Mouse (Mus musculus): ENCODE data around the gene Lsm12. TPM values are rescaled to one million over a fixed set of nuclear protein-coding genes. Genes with fewer than 3 reads are reported as not detected.

The Lsm12 gene
- polyA plus RNA-seq (2012; rRNA removed): 33.2 and 34.4 TPM in 2 replicates

GRCm38 (mm10) chr11:102184646-102185495 is at the start of gene Lsm12:
Lsm12 (minus strand) TSS chr11:102185296.
- Histone ChIP-seq H3K4me1 (ENCODE audit: control insufficient read depth, insufficient read depth, low read length) (no peaks in the 10 kb centered on the region; the same call in 1 of the 2 replicates), H3K4me3 (ENCODE audit: insufficient read depth, low read length) (peak within 1 kb of the TSS; percentile 91), H3K27ac (ENCODE audit: insufficient read depth, low read length) (peak within 1 kb of the TSS; percentile 98)
- peak; percentile 79 for TF ChIP-seq POLR2A (IDR thresholded peaks at IDR 0.05; ENCODE audit: extremely low read depth, insufficient read depth, low read length)
- TF ChIP-seq CTCF (IDR thresholded peaks at IDR 0.05; ENCODE audit: extremely low read depth, insufficient read depth, low read length): no peak

- Histone ChIP-seq H3K27ac (ENCODE audit: insufficient read depth, low read length) (peak within 1 kb of the TSS; percentile 86), H3K4me3 (ENCODE audit: insufficient read depth, low read length) (peak within 1 kb of the TSS; percentile 68), H3K4me1 (ENCODE audit: control insufficient read depth, insufficient read depth, low read length) (peaks cover 14% of the 10 kb centered on the region)
- peak; percentile 59; the same call in 1 of the 2 replicates for TF ChIP-seq POLR2A (IDR thresholded peaks at IDR 0.05; ENCODE audit: extremely low read depth, insufficient read depth, low read length)
- no peak for TF ChIP-seq CTCF (IDR thresholded peaks at IDR 0.05; ENCODE audit: extremely low read depth, insufficient read depth, low read length)
These were observed 45.1 kb upstream of the Lsm12 start, which contains the start of gene Hdac5 for GRCm38 (mm10) chr11:102230006-102230741. Hdac5 (minus strand) TSS chr11:102230166.

GRCm38 (mm10) chr11:102229331-102229953 is 44.3 kb upstream of the Lsm12 start:
- Histone ChIP-seq H3K4me1 (ENCODE audit: control insufficient read depth, insufficient read depth, low read length) (peaks cover 18% of the 10 kb centered on the region), H3K27ac (ENCODE audit: insufficient read depth, low read length) (peak overlapping the region; percentile 86), H3K4me3 (ENCODE audit: insufficient read depth, low read length) (peak overlapping the region; percentile 68)
- no peak for TF ChIP-seq CTCF (IDR thresholded peaks at IDR 0.05; ENCODE audit: extremely low read depth, insufficient read depth, low read length)

DNA sequence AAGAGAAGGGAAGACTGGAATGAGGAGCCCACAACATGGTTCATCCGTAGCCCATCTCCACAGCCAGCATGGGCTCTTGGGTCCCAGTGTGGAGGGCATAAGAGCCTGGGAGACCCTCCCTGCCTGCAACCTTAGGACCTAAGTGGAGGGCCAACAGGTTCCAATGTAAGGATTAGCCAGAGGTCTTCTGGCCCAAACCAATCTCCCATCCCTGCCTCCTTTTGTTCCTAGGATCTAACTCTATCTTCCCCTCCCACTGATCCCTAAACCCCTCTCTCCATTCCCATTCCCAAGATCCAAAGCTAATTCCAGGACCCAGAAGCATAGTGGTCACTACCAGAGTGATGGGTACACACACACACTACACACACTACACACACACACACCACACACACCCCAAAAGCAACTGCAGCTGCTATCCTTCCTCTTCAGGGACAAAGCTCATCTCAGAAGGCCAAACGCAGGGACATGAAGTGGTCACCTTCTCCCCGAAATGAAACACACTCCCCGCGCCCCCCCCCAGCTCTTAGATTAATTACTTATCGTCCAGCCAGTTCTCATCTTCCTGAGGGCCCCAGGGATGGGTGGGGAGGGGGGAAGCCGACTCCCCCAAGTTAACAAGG is 43.7 kb upstream of the Lsm12 start:
- TF ChIP-seq POLR2A (IDR thresholded peaks at IDR 0.05; ENCODE audit: extremely low read depth, insufficient read depth, low read length) (no peak), CTCF (IDR thresholded peaks at IDR 0.05; ENCODE audit: extremely low read depth, insufficient read depth, low read length) (no peak)
- H3K4me1 ChIP-seq (ENCODE audit: control insufficient read depth, insufficient read depth, low read length): peaks cover 19% of the 10 kb centered on the region

GRCm38 (mm10) chr11:102228191-102228545 is 43.1 kb upstream of the Lsm12 start:
- Histone ChIP-seq H3K4me1 (ENCODE audit: control insufficient read depth, insufficient read depth, low read length) (peaks cover 19% of the 10 kb centered on the region), H3K27ac (ENCODE audit: insufficient read depth, low read length) (no peak overlapping the region), H3K4me3 (ENCODE audit: insufficient read depth, low read length) (peak overlapping the region; percentile 68)
- TF ChIP-seq POLR2A (IDR thresholded peaks at IDR 0.05; ENCODE audit: extremely low read depth, insufficient read depth, low read length): no peak
- no peak for TF ChIP-seq CTCF (IDR thresholded peaks at IDR 0.05; ENCODE audit: extremely low read depth, insufficient read depth, low read length)

More for the DNA sequence above, 43.7 kb upstream of the Lsm12 start:
- no peak overlapping the region for H3K27ac ChIP-seq (ENCODE audit: insufficient read depth, low read length)
- peak overlapping the region; percentile 68 for H3K4me3 ChIP-seq (ENCODE audit: insufficient read depth, low read length)

DNA sequence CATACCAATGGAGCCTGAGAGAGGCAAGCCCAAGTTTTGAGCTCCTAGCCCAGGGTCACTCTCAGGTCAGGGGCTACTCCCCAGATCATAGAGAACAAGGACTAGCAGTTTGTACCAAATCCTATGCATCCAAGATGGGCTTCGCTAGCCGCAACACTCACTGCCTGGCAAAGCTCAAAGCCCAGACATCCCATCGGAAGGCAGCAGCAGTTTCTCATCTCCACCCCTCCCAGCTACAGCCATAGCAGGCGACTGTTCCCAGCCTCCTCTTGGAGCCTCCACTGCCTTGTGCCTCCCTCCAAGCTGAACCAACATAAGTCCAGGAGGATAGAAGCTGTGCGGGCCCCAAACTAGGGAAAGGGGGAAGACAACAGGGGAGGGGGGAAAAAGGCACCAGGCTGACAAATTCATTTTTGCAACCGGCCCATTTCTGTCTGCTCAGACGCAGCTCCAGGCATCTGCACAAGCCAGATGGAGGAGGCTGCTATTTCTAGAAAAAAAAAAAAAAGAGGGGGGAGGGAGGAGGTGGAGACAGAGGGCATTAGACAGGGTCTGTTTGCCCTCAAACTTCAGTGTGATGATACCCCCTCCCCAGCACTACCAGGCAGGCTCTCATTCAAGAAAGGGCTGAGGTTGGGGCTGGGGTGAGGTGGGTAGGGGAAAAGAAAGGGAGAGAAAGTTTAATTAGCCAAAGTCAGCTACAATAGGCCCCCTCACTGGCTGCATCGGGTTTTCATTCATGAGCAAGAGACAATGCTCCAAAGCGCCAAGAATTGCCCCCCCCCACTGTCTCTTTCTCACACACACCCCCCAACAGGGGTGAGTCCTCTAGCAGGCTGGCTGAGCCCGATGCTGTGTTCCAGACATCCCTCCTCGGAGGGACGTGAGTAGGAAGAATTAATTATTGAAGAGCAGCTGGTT is 42.4 kb upstream of the Lsm12 start:
- Histone ChIP-seq H3K27ac (ENCODE audit: insufficient read depth, low read length) (no peak overlapping the region), H3K4me1 (ENCODE audit: control insufficient read depth, insufficient read depth, low read length) (peaks cover 19% of the 10 kb centered on the region), H3K4me3 (ENCODE audit: insufficient read depth, low read length) (peak overlapping the region; percentile 68)
- TF ChIP-seq POLR2A (IDR thresholded peaks at IDR 0.05; ENCODE audit: extremely low read depth, insufficient read depth, low read length) (no peak), CTCF (IDR thresholded peaks at IDR 0.05; ENCODE audit: extremely low read depth, insufficient read depth, low read length) (no peak)

DNA sequence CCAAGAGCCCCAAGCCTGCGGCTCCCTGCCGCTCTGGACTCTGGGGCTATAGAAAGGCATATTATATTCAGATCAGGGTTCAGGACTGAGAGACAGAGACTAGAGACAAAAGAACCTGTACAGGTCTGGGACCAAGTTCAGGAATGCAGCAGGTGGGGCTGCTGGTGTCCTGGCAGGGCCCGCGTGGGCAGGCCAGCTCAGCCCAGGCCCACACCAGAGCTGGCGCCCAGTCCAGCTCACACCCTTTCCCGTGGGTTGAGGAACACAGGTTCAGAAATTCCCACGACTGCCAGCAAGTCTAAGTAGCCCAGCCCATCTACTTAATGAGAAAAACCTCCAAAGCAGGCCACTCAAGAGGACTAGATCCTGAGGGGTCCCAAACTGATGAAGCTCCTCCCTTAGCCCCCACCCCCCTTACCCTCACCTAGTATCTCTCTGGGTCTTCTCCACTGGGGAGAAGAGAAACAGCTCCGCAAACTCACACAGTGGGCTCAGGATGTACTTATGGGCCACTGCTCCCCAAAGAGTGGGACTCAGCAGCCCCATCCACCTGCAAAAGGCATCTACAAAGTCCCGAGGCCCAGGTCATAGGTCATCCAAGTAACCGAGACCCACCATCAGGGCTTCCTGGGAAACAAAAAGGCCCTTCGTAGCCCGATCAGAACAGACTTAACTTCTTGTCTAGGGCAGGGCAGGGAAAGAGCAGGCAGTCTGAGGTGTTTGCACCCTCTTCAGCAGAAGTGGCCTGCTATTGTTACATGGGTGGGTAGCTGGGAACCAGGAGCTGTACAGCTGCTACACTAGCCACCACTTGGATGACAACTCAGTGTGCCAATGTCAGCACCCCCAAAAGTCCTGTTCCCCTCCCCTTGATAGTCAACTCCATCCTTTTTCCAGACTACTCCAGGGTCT is 41.2 kb upstream of the Lsm12 start:
- H3K27ac ChIP-seq (ENCODE audit: insufficient read depth, low read length): no peak overlapping the region
- peaks cover 19% of the 10 kb centered on the region for H3K4me1 ChIP-seq (ENCODE audit: control insufficient read depth, insufficient read depth, low read length)
- TF ChIP-seq CTCF (IDR thresholded peaks at IDR 0.05; ENCODE audit: extremely low read depth, insufficient read depth, low read length): no peak
- no peak for TF ChIP-seq POLR2A (IDR thresholded peaks at IDR 0.05; ENCODE audit: extremely low read depth, insufficient read depth, low read length)
- peak overlapping the region; percentile 68; the same call in 1 of the 2 replicates for H3K4me3 ChIP-seq (ENCODE audit: insufficient read depth, low read length)

All from cortical plate, adult 2 months (tissue).